Mouse (Mus musculus): ENCODE measurements around the gene Ccdc183.

DNA sequence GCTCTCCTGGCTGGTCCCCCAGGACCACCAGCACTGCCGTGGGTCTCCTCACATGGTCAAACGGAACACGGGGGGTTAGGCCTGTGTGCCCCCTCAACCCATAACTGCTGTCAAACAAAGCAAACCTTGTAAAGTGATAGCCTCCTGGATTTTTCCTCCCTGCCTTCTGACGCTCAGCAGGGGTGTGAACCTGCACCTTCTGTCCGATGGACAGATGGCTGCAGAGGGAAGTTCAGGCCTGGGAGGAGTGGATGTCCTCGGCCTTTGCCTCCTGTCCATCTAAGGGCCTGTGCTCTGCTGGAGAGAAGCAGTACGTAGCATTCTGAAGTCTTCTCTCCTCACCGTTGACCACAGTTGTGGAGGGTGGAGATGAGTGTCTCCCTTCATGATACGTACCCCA is 55.5 kb downstream of the Ccdc183 start:
- no peak for TF ChIP-seq POLR2A (IDR thresholded peaks at IDR 0.05; ENCODE audit: extremely low read depth, insufficient read depth, low read length)
- no peak for TF ChIP-seq CTCF (IDR thresholded peaks at IDR 0.05; ENCODE audit: extremely low read depth, insufficient read depth, low read length)
